ENCODE assay signal across 9 mouse cellular contexts in genomic region chr10:70428121-70428662, GRCm38 (mm10). TPM values are rescaled to one million over a fixed set of nuclear protein-coding genes. Genes with fewer than 3 reads are reported as not detected.
DNase-seq lines count a peak whose midpoint lies in the region; ATAC-seq lines count a peak whose summit lies in the region.
"Had no signal": no experiment of that assay in that cellular context is flagged by ENCODE, and none has a peak within 500 bp of the region (broad histone marks: within the 10 kb centered on the region; RNA-seq: fewer than 3 reads in every experiment).

No protein-coding gene starts in this region.

- DNase-seq in midbrain, embryonic 14.5 days = no peak
- DNase-seq in left cerebral cortex, adult 18-20 months (ENCODE audit: low spot score in 2 of 2) = peak; percentile 54 to 67
- peak; percentile 85 for DNase-seq in telencephalon, adult 2 months (ENCODE audit: low read depth, low spot score)
- DNase-seq in embryo, embryonic 11 days = no peak
- DNase-seq in kidney, adult 9 months = no peak

- H3K27me3 ChIP-seq in forebrain, embryonic 16.5 days (replicated peaks; ENCODE audit: control insufficient read depth, insufficient read depth, low read length) = no peaks in the 10 kb centered on the region
- no peaks in the 10 kb centered on the region for H3K27me3 ChIP-seq in forebrain, embryonic 12.5 days
- H3K27me3 ChIP-seq in midbrain, embryonic 14.5 days (ENCODE audit: control insufficient read depth, insufficient read depth, low read length) = no peaks in the 10 kb centered on the region
- no peaks in the 10 kb centered on the region for H3K27me3 ChIP-seq in midbrain, embryonic 15.5 days (replicated peaks)

- H3K4me2 ChIP-seq in forebrain, embryonic 16.5 days (ENCODE audit: low read length) = no peak overlapping the region
- no peak overlapping the region for H3K4me2 ChIP-seq in forebrain, embryonic 12.5 days
- no peak overlapping the region for H3K4me2 ChIP-seq in midbrain, embryonic 14.5 days (ENCODE audit: low read length)
- H3K4me2 ChIP-seq in midbrain, embryonic 15.5 days = no peak overlapping the region

- WGBS in forebrain, embryonic 16.5 days = 54% methylated on average over 5 of the region's 5 CpGs
- WGBS in forebrain, embryonic 12.5 days = 90% methylated on average over 5 of the region's 5 CpGs
- WGBS in midbrain, embryonic 14.5 days = 78% methylated on average over 5 of the region's 5 CpGs
- WGBS in midbrain, embryonic 15.5 days = 68% methylated on average over 5 of the region's 5 CpGs

- H3K36me3 ChIP-seq in forebrain, embryonic 16.5 days (ENCODE audit: control insufficient read depth, insufficient read depth) = no peaks in the 10 kb centered on the region
- no peaks in the 10 kb centered on the region for H3K36me3 ChIP-seq in forebrain, embryonic 12.5 days (replicated peaks)
- H3K36me3 ChIP-seq in midbrain, embryonic 14.5 days (ENCODE audit: control insufficient read depth, insufficient read depth, low read length) = no peaks in the 10 kb centered on the region
- no peaks in the 10 kb centered on the region for H3K36me3 ChIP-seq in midbrain, embryonic 15.5 days (replicated peaks)

- ATAC-seq in forebrain, embryonic 16.5 days = peak; percentile 45; the same call in 1 of the 2 replicates
- no peak for ATAC-seq in forebrain, embryonic 12.5 days (ENCODE audit: low FRiP score)
- ATAC-seq in midbrain, embryonic 14.5 days (ENCODE audit: low FRiP score, low TSS enrichment) = no peak
- ATAC-seq in midbrain, embryonic 15.5 days (replicated peaks) = no peak

- no peak overlapping the region for H3K9ac ChIP-seq in forebrain, embryonic 16.5 days (replicated peaks; ENCODE audit: low read depth, low read length)
- no peak overlapping the region for H3K9ac ChIP-seq in forebrain, embryonic 12.5 days
- H3K9ac ChIP-seq in midbrain, embryonic 14.5 days (replicated peaks; ENCODE audit: low read length) = no peak overlapping the region
- H3K9ac ChIP-seq in midbrain, embryonic 15.5 days = no peak overlapping the region

- peak overlapping the region; percentile 38 for H3K27ac ChIP-seq in forebrain, embryonic 16.5 days (ENCODE audit: low read length)
- H3K27ac ChIP-seq in forebrain, embryonic 12.5 days = no peak overlapping the region
- H3K27ac ChIP-seq in midbrain, embryonic 14.5 days (replicated peaks; ENCODE audit: low read depth, low read length) = 0 out of 2 replicates have a peak overlapping the region, but pooled peaks have one; percentile 13
- H3K27ac ChIP-seq in midbrain, embryonic 15.5 days = no peak overlapping the region

- 0 out of 2 replicates have a peak, but pooled peaks cover 2% of the 10 kb centered on the region for H3K4me1 ChIP-seq in forebrain, embryonic 16.5 days (replicated peaks; ENCODE audit: control insufficient read depth, insufficient read depth, low read length)
- no peaks in the 10 kb centered on the region; the same call in 1 of the 2 replicates for H3K4me1 ChIP-seq in forebrain, embryonic 12.5 days
- no peaks in the 10 kb centered on the region for H3K4me1 ChIP-seq in midbrain, embryonic 14.5 days (ENCODE audit: control insufficient read depth, insufficient read depth, low read length)
- H3K4me1 ChIP-seq in midbrain, embryonic 15.5 days = no peaks in the 10 kb centered on the region

- no peaks in the 10 kb centered on the region; the same call in 1 of the 2 replicates for H3K9me3 ChIP-seq in forebrain, embryonic 16.5 days (ENCODE audit: control insufficient read depth, low read length)
- no peaks in the 10 kb centered on the region for H3K9me3 ChIP-seq in forebrain, embryonic 12.5 days
- no peaks in the 10 kb centered on the region for H3K9me3 ChIP-seq in midbrain, embryonic 14.5 days (ENCODE audit: control insufficient read depth, low read length)
- H3K9me3 ChIP-seq in midbrain, embryonic 15.5 days = no peaks in the 10 kb centered on the region

- H3K4me3 ChIP-seq in forebrain, embryonic 16.5 days (replicated peaks; ENCODE audit: low read length) = no peak overlapping the region
- no peak overlapping the region for H3K4me3 ChIP-seq in forebrain, embryonic 12.5 days (replicated peaks)
- no peak overlapping the region for H3K4me3 ChIP-seq in midbrain, embryonic 14.5 days (replicated peaks; ENCODE audit: low read depth, low read length)
- H3K4me3 ChIP-seq in midbrain, embryonic 15.5 days = no peak overlapping the region

RNA-seq across cellular contexts. Expression of gene Fam13c, which starts 12.1 kb away (rescaled TPM):
- polyA plus RNA-seq in forebrain, embryonic 16.5 days (2015; fragmentation: Nextera tagmentation; extraction: Ambion mirVana) = 27.7 and 27.8 TPM in 2 replicates
- polyA plus RNA-seq in forebrain, embryonic 12.5 days (2016; fragmentation: Nextera tagmentation; extraction: Ambion mirVana) = 17.7 and 19.1 TPM in 2 replicates
- 31.3 and 33.6 TPM in 2 replicates for polyA plus RNA-seq in midbrain, embryonic 14.5 days (2014; fragmentation: Nextera tagmentation; extraction: Ambion mirVana)
- polyA plus RNA-seq in midbrain, embryonic 15.5 days (2015; fragmentation: Nextera tagmentation; extraction: Ambion mirVana) = 31.1 and 36.0 TPM in 2 replicates
- total RNA-seq in left cerebral cortex, adult 18-20 months (2021) = 10 to 100 TPM; 68.1 to 71.9 TPM
- total RNA-seq: common myeloid progenitor, adult 5-6 weeks had no signal

Comparison
In these comparisons a context has a peak if more than half of its experiments do, and no peak if none do; other contexts are left out.
1. H3K27ac ChIP-seq: peak in forebrain, embryonic 16.5 days (single experiment) and midbrain, embryonic 14.5 days (single experiment); none in forebrain, embryonic 12.5 days (single experiment) and midbrain, embryonic 15.5 days (single experiment).
2. DNase-seq: peak in left cerebral cortex, adult 18-20 months (2 of 2) and telencephalon, adult 2 months (single experiment); none in midbrain, embryonic 14.5 days (single experiment), embryo, embryonic 11 days (single experiment) and kidney, adult 9 months (single experiment).